Mouse (Mus musculus) liver, postnatal 0 days (tissue): ENCODE results near the gene Dclk3.
A peak's percentile ranks its signal among the peaks of the same experiment; 100 is the strongest.

Experiments used
- CTCF ChIP-seq: sonication (generic); IDR thresholded peaks from 2 replicates; pipeline ENCODE4 v1.5.1; 2016; ENCODE audit warnings: antibody characterized with exemption, low read depth
- EP300 ChIP-seq: IDR thresholded peaks from 2 replicates; pipeline ENCODE4 v1.6.1; 2016; ENCODE audit warnings: antibody characterized with exemption, low read depth, mild to moderate bottlenecking

GRCm38 (mm10) chr9:111427891-111428555 is 10.9 kb upstream of the Dclk3 start:
- TF ChIP-seq CTCF = peak; percentile 63
- TF ChIP-seq EP300 = no peak
